Comparison of ENCODE assay signal across 9 mouse cellular contexts in the genomic region with DNA sequence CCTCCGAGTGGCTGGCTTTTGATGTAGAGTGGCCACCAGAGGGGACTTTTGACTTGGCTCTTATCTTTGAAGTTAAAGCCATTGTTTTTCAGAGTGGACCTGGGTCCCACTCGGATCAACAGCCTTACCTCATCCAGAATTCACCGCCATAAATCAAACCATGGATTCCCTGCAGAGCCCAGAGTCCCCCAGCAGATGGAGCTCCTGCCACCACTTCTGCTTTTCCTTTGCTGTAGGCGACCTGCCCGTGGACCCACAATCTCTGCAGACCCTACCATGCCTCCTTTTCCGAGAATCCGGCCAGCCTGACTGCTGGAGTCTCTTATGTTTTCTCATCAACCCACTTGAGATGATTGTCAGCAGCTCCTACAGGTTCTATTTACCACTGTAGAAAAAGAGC. TPM values are rescaled to one million over a fixed set of nuclear protein-coding genes. Genes with fewer than 3 reads are reported as not detected.
DNase-seq lines count a peak whose midpoint lies in the region; ATAC-seq and TF ChIP-seq lines count a peak whose summit lies in the region.
"Had no signal": no experiment of that assay in that cellular context is flagged by ENCODE, and none has a peak within 500 bp of the region (broad histone marks: within the 10 kb centered on the region; RNA-seq: fewer than 3 reads in every experiment).

No protein-coding gene starts in this region.

- H3K9ac ChIP-seq in stomach, postnatal 0 days (ENCODE audit: low read length) = no peak overlapping the region
- H3K9ac ChIP-seq: limb, embryonic 12.5 days had no signal

- peak; percentile 52 for DNase-seq in gastrocnemius, adult 18-20 months (ENCODE audit: low spot score)
- no peak for DNase-seq in gastrocnemius, postnatal 25 days
- peak; percentile 56 for DNase-seq in 416B (ENCODE audit: low read depth)
- DNase-seq in adrenal gland, postnatal 10 days = peak; percentile 65
- DNase-seq in layer of hippocampus, adult 9-11 months = peak; percentile 53
- DNase-seq in stomach, postnatal 0 days (ENCODE audit: low spot score) = peak; percentile 67

- 0 out of 2 replicates have a peak, but pooled peaks cover 3% of the 10 kb centered on the region for H3K36me3 ChIP-seq in stomach, postnatal 0 days (ENCODE audit: control insufficient read depth, insufficient read depth, low read length)

- 29% methylated on average over 7 of the region's 7 CpGs for WGBS in stomach, postnatal 0 days

- TF ChIP-seq CTCF in stomach, postnatal 0 days (IDR thresholded peaks at IDR 0.05; ENCODE audit: low read depth) = peak; percentile 78

- H3K27ac ChIP-seq in stomach, postnatal 0 days (replicated peaks) = no peak overlapping the region
- H3K27ac ChIP-seq: limb, embryonic 12.5 days had no signal

- H3K9me3 ChIP-seq in stomach, postnatal 0 days (ENCODE audit: control insufficient read depth, low read length) = no peaks in the 10 kb centered on the region
- H3K9me3 ChIP-seq: limb, embryonic 12.5 days had no signal

- no peak for TF ChIP-seq EP300 in stomach, postnatal 0 days (optimal IDR thresholded peaks at IDR 0.05)

- H3K27me3 ChIP-seq in stomach, postnatal 0 days (ENCODE audit: control insufficient read depth, insufficient read depth, low read length) = no peaks in the 10 kb centered on the region
- H3K27me3 ChIP-seq: limb, embryonic 12.5 days had no signal

- no peak overlapping the region for H3K4me2 ChIP-seq in stomach, postnatal 0 days (replicated peaks; ENCODE audit: low read depth)
- H3K4me2 ChIP-seq: limb, embryonic 12.5 days had no signal

- no peaks in the 10 kb centered on the region for H3K4me1 ChIP-seq in stomach, postnatal 0 days (replicated peaks; ENCODE audit: control insufficient read depth, insufficient read depth)

- H3K4me3 ChIP-seq in stomach, postnatal 0 days (ENCODE audit: low read depth, low read length) = no peak overlapping the region
- H3K4me3 ChIP-seq: limb, embryonic 12.5 days had no signal

- ATAC-seq in erythroblast, adult 5-6 weeks (replicated peaks; ENCODE audit: low FRiP score, poor library complexity, severe bottlenecking) = 0 out of 2 replicates have a peak, but pooled peaks have one; percentile 60
- peak; percentile 88 for ATAC-seq in megakaryocyte, adult 5-6 weeks (ENCODE audit: poor library complexity, severe bottlenecking)
- ATAC-seq in stomach, postnatal 0 days (ENCODE audit: low FRiP score, low TSS enrichment) = no peak

RNA-seq across cellular contexts. Expression of a gene that starts 5.8 kb away (rescaled TPM):
- 10 to 100 TPM; 57.0 to 65.4 TPM for total RNA-seq in gastrocnemius, adult 18-20 months (2021)
- 10 to 100 TPM; 47.0 to 50.9 TPM for total RNA-seq in gastrocnemius, postnatal 25 days (2021)
- 10 to 100 TPM; 87.1 to 99.7 TPM for total RNA-seq in adrenal gland, postnatal 10 days (2021)
- total RNA-seq in erythroblast, adult 5-6 weeks (2015; ENCODE audit: low replicate concordance) = 44.9 and 51.7 TPM in 2 replicates
- total RNA-seq in erythroblast, adult 5-6 weeks (2017; ENCODE audit: low replicate concordance) = 65.2 and 83.5 TPM in 2 replicates
- total RNA-seq in megakaryocyte, adult 5-6 weeks (2015) = 77.7 and 92.8 TPM in 2 replicates
- 87.2 and 94.5 TPM in 2 replicates for total RNA-seq in megakaryocyte, adult 5-6 weeks (2017)
- polyA plus RNA-seq in stomach, postnatal 0 days (2015; fragmentation: Nextera tagmentation; extraction: Ambion mirVana) = 18.6 and 20.5 TPM in 2 replicates
